Mouse (Mus musculus): Measurements from ENCODE around the gene Rusc1. TPM values are rescaled to one million over a fixed set of nuclear protein-coding genes. Genes with fewer than 3 reads are reported as not detected.
A peak's percentile ranks its signal among the peaks of the same experiment; 100 is the strongest.

Rusc1 gene
- polyA plus RNA-seq, 1 experiment = 25.0 TPM

- H3ac ChIP-seq (ENCODE audit: control insufficient read depth, insufficient read length, low read depth) = no peak overlapping the region
- no peaks in the 10 kb centered on the region for H3K79me2 ChIP-seq (ENCODE audit: control insufficient read depth, insufficient read depth)
- H3K27me3 ChIP-seq (ENCODE audit: control insufficient read depth, insufficient read depth, insufficient read length) = no peaks in the 10 kb centered on the region
- H3K4me3 ChIP-seq (ENCODE audit: insufficient read depth, poor library complexity, severe bottlenecking) = no peak overlapping the region
- no peak for TF ChIP-seq MYOG (IDR thresholded peaks at IDR 0.05; ENCODE audit: control insufficient read depth, extremely low read depth, insufficient read length)
- no peak for TF ChIP-seq MYOD1 (IDR thresholded peaks at IDR 0.05; ENCODE audit: control insufficient read depth, insufficient read length, low read depth)
- no peak for TF ChIP-seq CTCF (IDR thresholded peaks at IDR 0.05; ENCODE audit: control insufficient read depth, insufficient read depth, insufficient read length)
- no peak for TF ChIP-seq MAX (IDR thresholded peaks at IDR 0.05)
- no peak for TF ChIP-seq USF1 (IDR thresholded peaks at IDR 0.05; ENCODE audit: low read depth)
- TF ChIP-seq CEBPB (IDR thresholded peaks at IDR 0.05; ENCODE audit: low read depth) = no peak
- H3K79me3 ChIP-seq (ENCODE audit: low read depth) = no peaks in the 10 kb centered on the region
- H3K36me3 ChIP-seq (ENCODE audit: control insufficient read depth, insufficient read depth) = peaks cover 87% of the 10 kb centered on the region
Measured at GRCm38 (mm10) chr3:89067265-89067664, 25.8 kb downstream of the Rusc1 start.

GRCm38 (mm10) chr3:89061696-89062095, 31.4 kb downstream of the Rusc1 start:
- no peaks in the 10 kb centered on the region for H3K79me3 ChIP-seq (ENCODE audit: low read depth)
- no peak for TF ChIP-seq MYOG (IDR thresholded peaks at IDR 0.05; ENCODE audit: control insufficient read depth, extremely low read depth, insufficient read length)
- no peak for TF ChIP-seq MYOD1 (IDR thresholded peaks at IDR 0.05; ENCODE audit: control insufficient read depth, insufficient read length, low read depth)
- no peak for TF ChIP-seq FOSL1 (IDR thresholded peaks at IDR 0.05; ENCODE audit: insufficient read depth, low read length, poor library complexity, severe bottlenecking)
- TF ChIP-seq CEBPB (IDR thresholded peaks at IDR 0.05; ENCODE audit: low read depth) = no peak
- no peak for TF ChIP-seq CTCF (IDR thresholded peaks at IDR 0.05; ENCODE audit: control insufficient read depth, insufficient read depth, insufficient read length)
- peaks cover 96% of the 10 kb centered on the region for H3K36me3 ChIP-seq (ENCODE audit: control insufficient read depth, insufficient read depth)
- H3K79me2 ChIP-seq (ENCODE audit: control insufficient read depth, insufficient read depth) = no peaks in the 10 kb centered on the region
- H3K27me3 ChIP-seq (ENCODE audit: control insufficient read depth, insufficient read depth, insufficient read length) = no peaks in the 10 kb centered on the region
- H3K4me3 ChIP-seq (ENCODE audit: insufficient read depth, poor library complexity, severe bottlenecking) = no peak overlapping the region
- H3ac ChIP-seq (ENCODE audit: control insufficient read depth, insufficient read length, low read depth) = peak overlapping the region; percentile 14

DNA sequence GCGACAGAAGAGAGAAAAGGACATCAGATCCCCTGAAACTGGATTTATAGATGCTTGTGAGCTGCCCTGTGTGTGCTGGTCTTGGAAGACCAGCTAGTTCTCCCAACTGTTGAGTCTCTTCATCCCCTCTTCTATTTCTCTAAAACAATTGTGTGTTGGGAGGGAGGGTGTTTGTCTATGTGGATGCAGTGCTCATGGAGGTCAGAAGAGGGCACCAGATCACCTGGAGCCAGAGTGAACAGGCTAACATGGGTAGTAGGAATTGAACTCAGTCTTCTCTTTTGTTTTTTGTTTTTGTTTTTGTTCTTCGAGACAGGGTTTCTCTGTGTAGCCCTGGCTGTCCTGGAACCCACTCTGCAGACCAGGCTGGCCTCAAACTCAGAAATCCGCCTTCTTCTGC, 34.3 kb downstream of the Rusc1 start:
- TF ChIP-seq CTCF (IDR thresholded peaks at IDR 0.05; ENCODE audit: control insufficient read depth, insufficient read depth, insufficient read length) (no peak), USF1 (IDR thresholded peaks at IDR 0.05; ENCODE audit: low read depth) (no peak)
- H3K79me2 ChIP-seq (ENCODE audit: control insufficient read depth, insufficient read depth) = no peaks in the 10 kb centered on the region
- no peak overlapping the region for H3ac ChIP-seq (ENCODE audit: control insufficient read depth, insufficient read length, low read depth)
- no peak overlapping the region for H3K4me3 ChIP-seq (ENCODE audit: insufficient read depth, poor library complexity, severe bottlenecking)
- no peaks in the 10 kb centered on the region for H3K27me3 ChIP-seq (ENCODE audit: control insufficient read depth, insufficient read depth, insufficient read length)
- H3K79me3 ChIP-seq (ENCODE audit: low read depth) = no peaks in the 10 kb centered on the region
- H3K36me3 ChIP-seq (ENCODE audit: control insufficient read depth, insufficient read depth) = peaks cover 90% of the 10 kb centered on the region

GRCm38 (mm10) chr3:89058361-89058760, 34.8 kb downstream of the Rusc1 start:
- peaks cover 86% of the 10 kb centered on the region for H3K36me3 ChIP-seq (ENCODE audit: control insufficient read depth, insufficient read depth)
- H3K4me3 ChIP-seq (ENCODE audit: insufficient read depth, poor library complexity, severe bottlenecking) = no peak overlapping the region
- H3K79me3 ChIP-seq (ENCODE audit: low read depth) = no peaks in the 10 kb centered on the region
- H3ac ChIP-seq (ENCODE audit: control insufficient read depth, insufficient read length, low read depth) = no peak overlapping the region
- no peaks in the 10 kb centered on the region for H3K27me3 ChIP-seq (ENCODE audit: control insufficient read depth, insufficient read depth, insufficient read length)
- H3K79me2 ChIP-seq (ENCODE audit: control insufficient read depth, insufficient read depth) = no peaks in the 10 kb centered on the region
- TF ChIP-seq MYOD1 (IDR thresholded peaks at IDR 0.05; ENCODE audit: control insufficient read depth, insufficient read length, low read depth) = no peak
- no peak for TF ChIP-seq CEBPB (IDR thresholded peaks at IDR 0.05; ENCODE audit: low read depth)
- no peak for TF ChIP-seq USF1 (IDR thresholded peaks at IDR 0.05; ENCODE audit: low read depth)
- TF ChIP-seq MYOG (IDR thresholded peaks at IDR 0.05; ENCODE audit: control insufficient read depth, extremely low read depth, insufficient read length) = no peak
- TF ChIP-seq FOSL1 (IDR thresholded peaks at IDR 0.05; ENCODE audit: insufficient read depth, low read length, poor library complexity, severe bottlenecking) = no peak

DNA sequence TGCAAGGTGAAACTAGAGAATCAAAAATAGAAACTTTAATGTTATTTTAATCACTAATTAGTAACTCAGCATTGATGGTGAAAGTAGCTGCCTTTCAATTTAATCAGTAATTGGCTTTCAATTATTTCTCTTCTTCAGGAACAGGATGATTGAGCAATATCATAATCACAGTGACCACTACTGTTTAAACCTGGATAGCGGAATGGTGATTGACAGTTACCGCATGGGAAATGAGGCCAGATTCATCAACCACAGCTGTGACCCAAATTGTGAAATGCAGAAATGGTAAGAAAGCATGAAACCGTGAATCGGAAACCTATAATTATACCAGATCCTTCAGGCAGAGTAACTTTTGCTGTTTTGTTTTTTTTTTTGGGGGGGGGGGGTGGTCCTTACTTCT, 49.8 kb downstream of the Rusc1 start:
- TF ChIP-seq FOSL1 (IDR thresholded peaks at IDR 0.05; ENCODE audit: insufficient read depth, low read length, poor library complexity, severe bottlenecking) (no peak), MYOD1 (IDR thresholded peaks at IDR 0.05; ENCODE audit: control insufficient read depth, insufficient read length, low read depth) (no peak), CTCF (IDR thresholded peaks at IDR 0.05; ENCODE audit: control insufficient read depth, insufficient read depth, insufficient read length) (no peak), USF1 (IDR thresholded peaks at IDR 0.05; ENCODE audit: low read depth) (no peak)
- Histone ChIP-seq H3K36me3 (ENCODE audit: control insufficient read depth, insufficient read depth) (peaks cover 56% of the 10 kb centered on the region), H3K79me3 (ENCODE audit: low read depth) (no peaks in the 10 kb centered on the region), H3K27me3 (ENCODE audit: control insufficient read depth, insufficient read depth, insufficient read length) (no peaks in the 10 kb centered on the region), H3K79me2 (ENCODE audit: control insufficient read depth, insufficient read depth) (no peaks in the 10 kb centered on the region), H3K4me3 (ENCODE audit: insufficient read depth, poor library complexity, severe bottlenecking) (no peak overlapping the region), H3ac (ENCODE audit: control insufficient read depth, insufficient read length, low read depth) (no peak overlapping the region)

Other genes starting within 250 kb of the Rusc1 start
- 52.0 TPM for gene Msto1, start 179.3 kb downstream of the Rusc1 start, polyA plus RNA-seq (2012; fragmentation: generic; extraction: Trizol)
- gene Ash1l, start 142.7 kb downstream of the Rusc1 start, polyA plus RNA-seq (2012; fragmentation: generic; extraction: Trizol) = 5.4 TPM
- gene Dap3, start 142.1 kb downstream of the Rusc1 start, polyA plus RNA-seq (2012; fragmentation: generic; extraction: Trizol) = 123 TPM
- gene Gm43738, start 7.8 kb upstream of the Rusc1 start, polyA plus RNA-seq (2012; fragmentation: generic; extraction: Trizol) = 0.02 TPM
- gene Fdps, start 8.6 kb upstream of the Rusc1 start, polyA plus RNA-seq (2012; fragmentation: generic; extraction: Trizol) = 384 TPM
- gene Pklr, start 42.8 kb upstream of the Rusc1 start, polyA plus RNA-seq (2012; fragmentation: generic; extraction: Trizol) = not detected
- gene Hcn3, start 66.9 kb upstream of the Rusc1 start, polyA plus RNA-seq (2012; fragmentation: generic; extraction: Trizol) = 0.15 TPM
- 14.5 TPM for gene Clk2, start 71.5 kb upstream of the Rusc1 start, polyA plus RNA-seq (2012; fragmentation: generic; extraction: Trizol)
- gene Scamp3, start 84.2 kb upstream of the Rusc1 start, polyA plus RNA-seq (2012; fragmentation: generic; extraction: Trizol) = 139 TPM
- gene Fam189b, start 89.8 kb upstream of the Rusc1 start, polyA plus RNA-seq (2012; fragmentation: generic; extraction: Trizol) = 27.4 TPM
- gene Gba, start 109.6 kb upstream of the Rusc1 start, polyA plus RNA-seq (2012; fragmentation: generic; extraction: Trizol) = 40.6 TPM
- 9.1 TPM for gene Thbs3, start 121.9 kb upstream of the Rusc1 start, polyA plus RNA-seq (2012; fragmentation: generic; extraction: Trizol)
- 248 TPM for gene Mtx1, start 133.8 kb upstream of the Rusc1 start, polyA plus RNA-seq (2012; fragmentation: generic; extraction: Trizol)
- gene Muc1, start 135.7 kb upstream of the Rusc1 start, polyA plus RNA-seq (2012; fragmentation: generic; extraction: Trizol) = 0.20 TPM
- gene Krtcap2, start 152.7 kb upstream of the Rusc1 start, polyA plus RNA-seq (2012; fragmentation: generic; extraction: Trizol) = 299 TPM
- gene Trim46, start 153.0 kb upstream of the Rusc1 start, polyA plus RNA-seq (2012; fragmentation: generic; extraction: Trizol) = 11.0 TPM
- 228 TPM for gene Dpm3, start 166.0 kb upstream of the Rusc1 start, polyA plus RNA-seq (2012; fragmentation: generic; extraction: Trizol)
- 48.7 TPM for gene Slc50a1, start 177.3 kb upstream of the Rusc1 start, polyA plus RNA-seq (2012; fragmentation: generic; extraction: Trizol)
- 13.9 TPM for gene Efna1, start 187.8 kb upstream of the Rusc1 start, polyA plus RNA-seq (2012; fragmentation: generic; extraction: Trizol)
- gene Efna3, start 229.7 kb upstream of the Rusc1 start, polyA plus RNA-seq (2012; fragmentation: generic; extraction: Trizol) = 2.9 TPM
- 13.3 TPM for gene Efna4, start 244.7 kb upstream of the Rusc1 start, polyA plus RNA-seq (2012; fragmentation: generic; extraction: Trizol)